Mouse (Mus musculus): Measurements from ENCODE around the gene Rab40c.

Rab40c gene

GRCm38 (mm10) chr17:25919144-25919785 is at the start of gene Rab40c:
TSS of gene Rab40c (minus strand) at chr17:25919727.
- peak in 1 of 2 experiments; percentile 49 for DNase-seq

- no peak for DNase-seq
Observed at GRCm38 (mm10) chr17:25968176-25968575, 48.6 kb upstream of the Rab40c start.

GRCm38 (mm10) chr17:25967652-25968051 is 48.1 kb upstream of the Rab40c start:
- peak in 1 of 2 experiments; percentile 55 for DNase-seq

- peak in 1 of 2 experiments; percentile 50 for DNase-seq
Observed at GRCm38 (mm10) chr17:25964271-25964670, 44.7 kb upstream of the Rab40c start.

GRCm38 (mm10) chr17:25962413-25962905 is 42.9 kb upstream of the Rab40c start:
- DNase-seq: no peak

GRCm38 (mm10) chr17:25961566-25961965 is 42.0 kb upstream of the Rab40c start:
- DNase-seq: no peak

GRCm38 (mm10) chr17:25959630-25960467 is 40.3 kb upstream of the Rab40c start:
- DNase-seq: no peak

GRCm38 (mm10) chr17:25958771-25959494 is 39.4 kb upstream of the Rab40c start:
- peak; percentile 49 to 51 for DNase-seq

- DNase-seq: peak in 1 of 2 experiments; percentile 47
Observed at GRCm38 (mm10) chr17:25957586-25958051, 38.1 kb upstream of the Rab40c start.

- DNase-seq: peak in 1 of 2 experiments; percentile 46
Observed at GRCm38 (mm10) chr17:25956631-25957030, 37.1 kb upstream of the Rab40c start.

- peak; percentile 78 to 88 for DNase-seq
Observed at GRCm38 (mm10) chr17:25956201-25956600, 36.7 kb upstream of the Rab40c start.

GRCm38 (mm10) chr17:25955736-25956135 is 36.2 kb upstream of the Rab40c start:
- no peak for DNase-seq

- no peak for DNase-seq
Observed at GRCm38 (mm10) chr17:25954671-25955070, 35.1 kb upstream of the Rab40c start.

GRCm38 (mm10) chr17:25953161-25953560 is 33.6 kb upstream of the Rab40c start:
- DNase-seq: peak; percentile 61 to 71

GRCm38 (mm10) chr17:25951803-25952623 is 32.5 kb upstream of the Rab40c start, which contains the start of gene A930017K11Rik:
TSS of gene A930017K11Rik (minus strand) at chr17:25952565.
- DNase-seq: peak; percentile 50 to 62

- peak; percentile 45 to 47 for DNase-seq
Observed at GRCm38 (mm10) chr17:25951225-25951802, 31.8 kb upstream of the Rab40c start.

GRCm38 (mm10) chr17:25950706-25951105 is 31.2 kb upstream of the Rab40c start:
- DNase-seq: no peak

- DNase-seq: no peak
Observed at GRCm38 (mm10) chr17:25949981-25950380, 30.5 kb upstream of the Rab40c start.

GRCm38 (mm10) chr17:25948051-25948450 is 28.5 kb upstream of the Rab40c start:
- no peak for DNase-seq

- no peak for DNase-seq
Observed at GRCm38 (mm10) chr17:25947576-25947975, 28.0 kb upstream of the Rab40c start.

- DNase-seq: no peak
Observed at GRCm38 (mm10) chr17:25946891-25947290, 27.4 kb upstream of the Rab40c start.
